Mouse (Mus musculus) heart, adult 9 months (tissue): ENCODE results near the gene Sorbs1.

Experiments
- DNase-seq, 2 experiments: peaks; one replicate each; pipeline ENCODE4 v3.0.0; 2022; ENCODE audit warnings: low spot score in 2 of 2

Sorbs1 gene

DNA sequence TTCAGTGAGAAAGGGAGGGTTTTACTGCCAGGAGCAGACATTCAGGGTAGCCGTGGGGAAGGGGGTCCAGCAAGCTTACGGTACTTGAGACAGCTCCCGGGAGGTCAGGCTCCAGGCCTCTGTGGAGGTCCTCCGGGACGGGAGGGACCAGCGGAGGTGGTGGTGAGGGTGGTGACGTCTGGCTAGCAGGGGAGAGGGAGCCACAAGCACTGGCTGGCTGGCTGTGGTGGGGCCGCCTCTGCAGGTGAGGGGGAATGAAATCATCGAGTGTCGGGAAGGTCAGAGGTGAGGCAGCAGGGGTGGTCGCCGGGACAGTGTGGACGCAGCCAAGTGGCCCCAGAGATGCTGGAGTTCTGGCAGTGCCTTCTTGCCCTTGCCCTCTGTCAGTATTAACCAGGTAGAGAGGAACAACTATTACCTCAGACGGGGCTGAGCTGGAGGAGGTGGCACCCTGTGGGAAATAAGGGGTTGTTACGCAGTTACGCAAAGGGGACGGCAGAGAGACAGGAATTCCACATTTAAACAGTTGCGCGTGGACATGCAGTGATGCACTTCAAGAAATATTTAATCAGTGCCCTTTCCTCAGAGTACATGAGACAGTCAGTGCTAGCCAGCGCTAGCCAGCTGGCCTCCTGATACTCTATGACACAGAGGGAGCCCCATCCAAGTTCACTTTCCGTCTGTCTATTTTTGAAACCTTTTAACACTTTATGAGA lies 136.9 kb downstream of the Sorbs1 start:
- peak; percentile 77 to 78 for DNase-seq

GRCm38 (mm10) chr19:40374720-40375119 lies 138.9 kb downstream of the Sorbs1 start:
- no peak for DNase-seq

DNA sequence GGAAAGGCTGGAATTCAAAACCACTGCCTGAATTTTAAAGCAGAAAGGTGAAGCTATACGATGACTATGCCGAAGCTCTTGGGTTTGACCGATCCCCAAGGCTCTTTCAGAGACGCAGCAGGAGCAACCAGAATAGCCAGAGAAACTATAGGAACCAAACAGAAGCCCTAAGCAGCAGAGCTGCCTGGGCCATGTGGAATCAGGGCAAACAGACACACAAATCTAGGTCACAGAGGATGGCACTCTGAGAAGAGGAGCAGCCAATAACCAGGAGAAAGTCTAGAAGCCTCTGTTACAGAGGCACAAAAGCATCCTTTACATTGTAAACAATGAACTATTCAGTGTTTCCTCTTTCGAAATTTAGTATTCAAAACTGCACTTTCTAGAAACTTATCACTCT lies 140.9 kb downstream of the Sorbs1 start:
- DNase-seq: no peak

- DNase-seq: no peak
Observed at GRCm38 (mm10) chr19:40371866-40372265, 141.7 kb downstream of the Sorbs1 start.

GRCm38 (mm10) chr19:40369852-40370811 lies 143.4 kb downstream of the Sorbs1 start:
- DNase-seq: peak; percentile 75 to 81

- DNase-seq: peak; percentile 74 to 79
Observed at GRCm38 (mm10) chr19:40368517-40368916, 145.1 kb downstream of the Sorbs1 start.

GRCm38 (mm10) chr19:40366163-40366941 lies 147.2 kb downstream of the Sorbs1 start:
- peak; percentile 77 to 88 for DNase-seq

DNA sequence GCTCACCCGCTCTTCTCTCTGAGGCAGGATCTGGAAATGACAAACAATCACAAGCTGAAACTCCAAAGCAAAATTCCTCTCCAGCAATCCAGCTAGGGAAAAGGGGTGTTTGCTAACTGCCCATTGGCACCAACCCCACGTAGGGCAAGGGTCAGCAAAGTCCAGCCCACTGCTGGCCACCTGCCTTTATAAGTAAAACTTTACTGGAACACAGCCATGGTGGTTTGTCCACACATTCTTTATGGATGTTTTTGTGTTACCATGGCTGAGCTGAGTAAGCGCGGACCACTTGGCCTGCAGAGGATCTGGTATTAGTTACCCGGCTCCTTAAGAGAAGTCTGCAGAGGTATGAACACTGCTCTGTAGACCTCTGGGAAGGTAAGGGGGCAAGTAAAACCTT lies 148.4 kb downstream of the Sorbs1 start:
- DNase-seq: peak in 1 of 2 experiments; percentile 54

DNA sequence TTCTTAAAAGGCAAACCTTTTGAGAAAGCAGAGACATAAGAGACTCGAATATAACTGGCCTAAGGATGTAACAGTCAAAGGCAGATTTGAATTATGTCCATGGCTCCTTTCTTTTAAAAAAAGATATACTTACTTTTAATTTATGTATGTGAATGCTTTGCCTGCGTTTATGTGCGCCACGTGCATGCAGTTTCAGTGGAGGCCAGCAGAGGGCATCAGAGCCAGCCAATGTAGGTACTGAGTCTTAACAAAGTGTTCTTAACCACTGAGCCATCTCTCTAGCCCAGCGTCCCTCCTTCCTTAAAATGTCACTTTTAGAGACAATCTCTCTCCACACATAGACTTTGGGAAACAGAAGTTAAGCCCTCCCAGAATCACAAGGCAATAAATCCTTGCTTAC lies 150.1 kb downstream of the Sorbs1 start:
- no peak for DNase-seq

DNA sequence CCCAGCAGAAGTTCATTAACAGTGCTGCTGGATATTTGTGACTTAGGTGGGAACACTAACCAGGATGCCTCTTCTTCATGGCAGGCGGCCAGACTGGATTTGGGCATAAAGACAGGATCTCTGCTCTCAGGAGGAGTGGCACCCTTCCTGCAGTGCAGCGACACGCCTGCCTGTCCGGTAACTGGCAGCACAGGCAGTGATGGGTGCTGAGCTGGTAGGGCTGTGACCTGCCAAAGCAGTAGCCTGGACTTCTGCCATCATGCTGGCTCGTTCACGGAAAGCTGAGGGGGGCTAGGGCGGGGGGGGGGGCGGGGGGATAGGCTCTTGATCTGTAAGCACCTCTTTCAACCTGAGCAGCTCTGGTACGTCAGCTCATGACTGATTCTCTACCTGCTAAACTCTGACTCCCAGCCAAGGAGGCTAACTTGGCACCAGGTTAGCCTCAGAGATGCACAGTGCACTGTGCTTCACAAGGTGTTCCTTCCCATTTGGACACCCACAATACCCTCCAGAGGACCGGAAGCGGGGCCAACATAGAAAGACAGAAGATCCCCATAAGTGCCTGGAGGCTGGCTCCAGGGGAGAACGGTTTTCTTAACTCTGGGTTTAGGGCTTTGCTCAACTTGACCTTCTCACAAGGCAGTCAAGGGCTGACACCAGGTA lies 151.2 kb downstream of the Sorbs1 start:
- peak; percentile 48 to 60 for DNase-seq

- no peak for DNase-seq
Observed at GRCm38 (mm10) chr19:40359712-40360394, 153.7 kb downstream of the Sorbs1 start.

DNA sequence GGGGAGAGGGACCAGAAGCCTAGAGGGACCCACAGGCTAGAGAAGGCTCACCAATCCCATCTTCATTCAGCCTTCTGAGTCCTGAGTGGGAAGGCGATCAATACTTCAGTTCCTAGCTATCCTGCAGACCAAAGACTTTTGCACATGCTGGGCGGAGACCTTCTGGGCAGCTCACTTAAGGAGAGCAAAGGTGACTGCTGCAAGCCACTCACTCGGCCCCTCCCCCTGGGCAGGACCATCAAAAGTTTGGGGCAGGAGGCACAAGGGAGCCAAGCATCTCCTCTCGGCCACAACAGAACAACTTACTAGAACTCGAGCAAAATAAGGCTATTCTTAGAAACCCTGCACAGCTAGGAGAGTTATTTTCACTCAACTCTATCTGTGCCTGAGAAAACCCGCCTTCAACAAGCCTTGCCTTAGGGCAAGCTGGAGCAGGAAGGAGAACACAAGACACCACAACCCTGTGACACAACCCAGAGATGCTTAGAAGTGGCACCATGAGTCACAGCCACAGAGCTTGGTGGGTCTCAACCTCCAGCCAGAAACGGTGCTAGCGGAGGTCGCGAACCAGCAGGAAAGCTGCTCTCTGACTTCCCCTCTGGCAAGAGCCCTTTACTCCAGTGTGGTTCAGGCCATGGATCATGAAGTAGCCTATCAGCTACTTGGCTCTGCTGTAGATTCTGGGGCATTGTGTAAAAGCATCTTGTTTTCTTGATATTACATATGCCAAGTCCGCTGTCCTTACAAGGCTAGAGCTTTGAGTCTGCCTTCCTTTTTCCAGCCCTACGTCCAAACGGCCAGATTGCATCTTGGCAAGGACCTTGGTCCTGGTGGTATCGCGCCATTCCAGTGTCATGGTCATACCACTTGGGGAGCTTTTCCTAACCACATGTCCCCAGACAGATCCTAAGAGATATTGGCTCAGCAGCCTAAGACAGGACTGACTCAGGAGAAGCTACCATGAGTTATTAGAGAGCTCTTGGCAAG lies 156.8 kb downstream of the Sorbs1 start:
- DNase-seq: no peak

- DNase-seq: no peak
Observed at GRCm38 (mm10) chr19:40355075-40355474, 158.5 kb downstream of the Sorbs1 start.

DNA sequence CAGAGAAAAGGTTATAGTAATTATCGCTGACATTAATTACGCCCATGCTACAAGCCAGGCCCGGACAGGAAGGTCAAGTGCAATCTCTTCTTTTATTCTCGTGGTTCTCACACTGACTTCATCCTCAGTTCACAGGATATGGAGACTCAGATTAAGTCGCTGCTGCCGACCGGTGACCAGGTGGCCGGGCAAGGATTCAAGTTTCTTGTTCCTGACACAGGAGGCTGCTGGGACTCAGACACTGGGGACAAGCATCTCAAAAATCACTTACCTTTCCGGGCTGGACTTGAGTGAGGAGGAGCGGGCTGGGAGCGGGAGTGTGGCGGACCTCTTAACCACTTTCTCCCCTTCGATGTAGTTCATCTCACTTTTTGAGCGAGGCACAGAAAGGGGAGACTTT lies 161.6 kb downstream of the Sorbs1 start:
- DNase-seq: no peak

DNA sequence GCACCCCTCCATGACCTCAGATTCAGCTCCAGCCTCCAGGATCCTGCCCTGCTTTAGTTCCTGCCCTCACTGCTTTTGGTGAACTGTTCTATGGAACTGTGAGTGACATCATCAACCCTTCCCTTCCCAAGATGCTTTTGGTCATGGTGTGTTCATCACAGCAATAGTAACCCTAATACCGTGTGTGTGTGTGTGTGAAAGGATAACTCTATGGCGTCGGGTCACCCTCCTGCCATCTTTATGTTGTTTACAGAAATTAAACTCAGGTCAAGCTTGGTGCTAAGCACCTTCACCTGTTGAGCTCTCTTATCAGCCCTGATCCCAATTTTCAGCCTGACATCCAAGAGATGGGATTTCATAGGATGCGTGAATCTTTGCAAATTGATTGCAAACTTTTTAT lies 162.7 kb downstream of the Sorbs1 start:
- no peak for DNase-seq

- no peak for DNase-seq
Observed at GRCm38 (mm10) chr19:40349713-40350671, 163.6 kb downstream of the Sorbs1 start.

DNA sequence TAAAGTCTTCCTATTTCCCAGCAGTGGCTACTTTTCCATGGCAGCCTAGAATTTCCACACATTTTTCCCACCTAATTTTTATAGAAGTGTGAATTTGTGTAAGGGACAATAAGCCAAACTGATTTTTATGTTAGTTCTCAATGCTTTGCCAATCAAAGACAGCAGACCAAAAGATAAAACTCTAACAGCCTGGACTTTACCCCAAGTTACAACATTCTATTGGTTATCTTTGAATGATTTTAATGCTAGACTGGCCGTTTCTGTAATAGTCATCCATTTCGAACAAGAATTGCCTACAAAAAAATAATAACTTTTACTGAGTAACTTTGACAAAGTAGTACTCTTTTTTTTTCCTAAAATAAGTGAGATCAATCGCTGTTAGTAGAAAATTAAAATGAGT lies 164.3 kb downstream of the Sorbs1 start:
- no peak for DNase-seq

DNA sequence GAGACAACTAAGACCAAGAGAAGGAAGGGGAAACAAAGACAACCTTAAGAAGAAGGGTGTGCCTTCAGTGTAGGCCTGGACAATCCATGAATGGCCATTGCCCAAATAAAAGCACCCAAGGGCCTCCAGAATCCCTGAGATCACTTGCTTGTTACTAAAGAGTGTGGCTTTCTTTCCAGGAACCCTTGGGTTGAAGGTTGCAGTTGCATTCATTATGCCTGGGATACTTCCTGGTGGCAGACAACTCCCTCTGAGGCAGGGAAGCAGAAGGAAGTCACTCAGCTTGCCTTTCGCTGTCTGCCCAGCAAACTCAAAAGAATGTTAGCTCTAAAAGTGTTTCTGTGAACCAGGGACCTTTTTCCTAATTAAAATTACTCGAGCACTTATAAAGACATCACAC lies 164.9 kb downstream of the Sorbs1 start:
- no peak for DNase-seq

DNA sequence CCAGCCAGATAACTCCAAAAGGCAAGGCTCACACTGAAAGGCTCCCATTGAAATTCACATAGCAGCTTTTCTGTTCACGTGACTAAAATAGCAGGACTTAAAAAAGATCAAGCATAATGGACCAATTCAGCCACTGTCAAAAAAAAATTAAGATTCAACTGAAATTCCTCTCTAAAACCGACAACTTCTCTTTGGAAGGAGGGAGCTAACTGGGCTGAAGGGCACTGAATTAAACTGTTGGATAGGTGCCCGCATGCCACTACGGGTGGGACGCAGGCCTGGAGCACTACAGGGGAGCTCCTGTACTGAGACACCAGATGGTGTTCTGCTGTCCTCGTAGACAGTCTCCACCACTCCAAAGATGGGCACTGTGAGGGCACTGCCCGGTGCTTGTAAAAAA lies 165.4 kb downstream of the Sorbs1 start:
- DNase-seq: no peak
